Mouse (Mus musculus): Measurements from ENCODE around the gene Ypel1.
A peak's percentile ranks its signal among the peaks of the same experiment; 100 is the strongest.

Gene Ypel1

DNA sequence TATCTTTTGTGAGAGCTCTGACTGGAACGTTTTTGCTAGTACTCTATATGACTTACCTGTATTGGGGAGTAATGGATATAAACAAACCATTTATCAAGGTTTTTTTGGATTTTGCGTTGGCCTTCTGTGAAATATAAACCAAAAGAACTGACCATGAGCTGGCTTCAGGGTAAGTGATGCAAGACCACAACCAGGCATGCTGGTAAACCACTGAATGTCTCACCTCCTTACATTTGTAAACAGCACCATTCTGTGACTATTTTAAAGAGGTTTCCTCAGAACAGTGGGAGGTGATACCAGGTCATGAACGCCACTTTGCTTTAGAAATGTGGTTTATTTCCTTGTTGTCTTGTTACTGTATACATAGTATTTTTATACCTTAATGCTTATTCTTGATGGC, 16.7 kb downstream of the Ypel1 start:
- DNase-seq (ENCODE audit: low read depth, low spot score): no peak

DNA sequence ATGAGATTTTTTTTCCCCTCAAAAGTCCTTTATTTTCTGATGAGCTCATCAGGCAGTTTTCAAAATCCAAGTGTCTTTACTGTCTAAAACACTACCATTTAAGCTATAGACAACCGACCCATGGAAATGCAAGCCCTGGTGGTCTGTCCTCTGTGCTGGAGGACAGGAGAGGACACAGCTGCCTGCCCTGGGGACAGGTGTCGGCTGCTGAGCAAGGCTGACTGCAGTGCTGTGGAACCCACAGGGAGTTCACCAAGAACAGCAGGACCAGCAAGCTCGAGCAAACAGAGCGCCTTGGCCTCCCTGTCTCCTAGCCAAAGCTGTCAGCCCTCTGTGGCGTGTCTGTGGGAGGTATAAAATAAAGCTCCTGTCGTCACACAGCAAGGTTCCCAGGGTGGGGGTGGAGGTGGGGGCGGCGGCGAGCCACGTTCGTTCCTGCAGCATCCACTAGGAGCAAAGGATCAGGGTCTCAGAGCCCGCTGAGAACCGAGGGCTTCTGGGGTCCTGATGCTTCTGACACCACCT, 17.2 kb downstream of the Ypel1 start:
- DNase-seq (ENCODE audit: low read depth, low spot score): no peak

DNA sequence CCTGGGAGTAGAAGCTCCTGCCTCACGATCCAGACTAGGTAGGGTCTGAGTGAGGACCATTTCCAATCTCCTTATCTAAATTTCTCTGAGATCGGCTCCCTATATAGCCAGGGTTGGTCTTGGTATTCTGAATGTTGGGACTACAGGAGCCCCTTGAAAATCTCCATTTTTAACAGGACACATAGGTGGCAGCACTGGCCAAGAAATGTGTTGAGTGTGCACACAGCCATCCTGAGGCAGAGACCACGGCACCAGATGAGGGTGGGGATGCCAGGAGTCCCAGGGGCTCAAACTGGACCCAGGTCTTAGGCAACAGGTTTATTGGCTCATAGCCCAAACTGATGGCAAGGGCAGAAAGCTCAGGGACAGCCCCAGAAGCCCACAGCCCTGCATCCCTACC, 18.9 kb downstream of the Ypel1 start:
- no peak for DNase-seq (ENCODE audit: low read depth, low spot score)

DNA sequence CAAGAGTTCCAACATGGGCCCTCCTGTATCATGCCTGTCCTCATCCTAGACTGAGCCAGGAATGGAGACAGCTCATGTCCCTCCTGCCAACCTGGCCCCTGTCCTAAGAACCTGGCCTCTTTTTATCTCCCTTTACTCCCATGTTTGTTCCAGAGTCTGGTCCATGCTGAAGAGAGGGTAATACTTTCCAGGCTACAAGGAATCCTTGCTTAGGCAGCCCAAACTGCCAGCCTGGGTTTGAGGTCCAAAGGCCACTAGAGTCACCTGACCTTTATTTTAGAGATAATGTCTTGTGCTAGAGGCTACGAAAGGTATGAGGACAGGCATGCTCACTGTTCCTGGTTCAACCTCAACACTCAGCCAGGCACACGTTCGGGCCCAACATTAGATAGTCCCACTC, 27.4 kb downstream of the Ypel1 start:
- DNase-seq (ENCODE audit: low read depth, low spot score): no peak

DNA sequence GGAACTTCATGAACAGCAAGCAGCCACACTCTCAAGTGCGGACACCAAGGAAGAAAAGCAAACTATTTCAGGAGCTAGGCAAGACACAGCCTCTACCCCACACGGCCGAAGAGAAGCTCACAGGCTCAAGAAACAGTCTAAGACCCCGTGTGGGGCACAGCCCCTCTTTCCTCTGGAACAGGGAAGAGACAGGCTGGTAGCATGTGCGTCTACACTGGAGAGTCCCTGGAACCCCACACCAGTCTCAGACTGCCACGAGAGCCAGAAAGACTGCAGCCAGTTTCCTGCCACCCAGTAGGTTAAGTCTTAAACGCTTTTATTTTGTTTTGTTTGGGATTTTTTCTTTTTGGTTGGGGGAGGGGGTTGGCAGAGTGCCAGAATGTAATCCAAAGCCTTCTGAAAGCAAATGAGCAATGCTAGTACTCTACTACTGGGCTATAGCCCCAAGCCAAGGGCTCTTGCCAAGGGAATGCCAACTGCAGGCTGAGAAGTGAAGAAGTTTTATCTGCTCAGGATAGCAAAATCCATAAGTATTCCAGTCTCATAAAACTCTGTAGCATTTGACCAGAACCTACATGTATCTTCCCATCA, 33.2 kb downstream of the Ypel1 start:
- DNase-seq (ENCODE audit: low read depth, low spot score): no peak

DNA sequence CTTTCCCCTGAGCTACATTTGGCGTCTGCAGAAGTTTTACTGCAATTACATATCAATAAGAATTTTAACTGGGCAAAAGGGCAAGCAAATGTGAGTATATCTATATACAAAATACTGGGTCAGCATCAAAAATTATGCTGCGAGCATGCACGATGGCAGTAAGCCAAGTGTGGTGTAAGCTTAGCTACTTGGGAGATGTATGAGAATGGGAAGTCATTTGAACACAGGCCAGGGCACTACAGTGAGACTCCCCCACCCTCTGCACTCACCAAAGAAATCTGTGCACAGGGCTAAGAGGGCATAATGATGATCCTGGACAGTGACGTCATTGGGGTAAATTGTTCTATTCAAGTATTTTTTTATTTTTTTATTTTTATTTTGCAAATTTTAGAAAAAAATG, 35.1 kb downstream of the Ypel1 start:
- no peak for DNase-seq (ENCODE audit: low read depth, low spot score)

DNA sequence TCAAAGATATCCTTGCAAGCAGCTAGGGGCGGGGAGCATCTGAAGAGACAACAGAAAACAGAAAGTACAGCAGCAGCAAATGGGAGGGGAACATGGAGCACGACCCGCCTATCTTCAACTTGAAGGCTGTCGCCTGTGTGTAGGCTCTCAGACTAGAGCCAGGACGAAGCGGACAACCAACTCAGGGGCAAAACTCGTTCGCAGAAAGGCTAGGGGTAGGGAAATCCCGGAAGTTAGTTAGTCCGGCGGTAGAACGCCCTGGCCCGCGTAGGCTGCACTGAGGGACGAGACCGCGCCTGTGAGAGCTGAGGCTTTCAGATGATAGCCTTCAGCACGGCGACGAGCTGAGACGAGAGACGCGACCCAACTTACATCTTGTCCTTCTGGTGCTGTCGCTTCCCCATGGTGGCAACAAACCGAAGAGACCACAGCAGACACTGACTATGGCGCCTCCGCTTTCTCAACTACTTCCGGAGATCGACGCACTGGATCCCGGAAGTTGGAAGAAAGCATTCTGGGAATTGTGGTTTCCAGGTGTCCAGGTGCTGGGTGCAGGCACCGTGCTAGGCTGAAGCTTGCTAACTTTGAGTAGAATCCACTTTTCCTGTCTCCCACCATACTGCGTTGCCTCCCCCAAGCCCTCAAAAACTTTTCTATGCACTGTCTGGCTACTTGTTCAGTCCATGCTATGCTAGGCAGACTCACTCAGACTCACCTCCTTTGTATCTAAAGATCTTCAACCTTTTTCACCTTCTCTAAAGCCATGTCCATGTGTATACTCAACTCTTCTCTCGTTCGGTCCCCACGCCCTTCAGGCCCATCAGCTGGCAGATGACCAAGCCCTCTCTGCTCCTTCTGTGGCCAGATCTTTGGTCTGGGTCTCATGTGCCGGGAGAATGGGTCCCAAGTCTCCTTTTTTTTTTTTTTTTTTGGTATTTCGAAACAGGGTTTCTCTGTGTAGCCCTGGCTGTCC, 41.6 kb downstream of the Ypel1 start, which contains the start of gene Ppil2:
Gene Ppil2, minus strand, starts transcription at position 487 of the 973 bp plus-strand sequence.
- peak; percentile 60 for DNase-seq (ENCODE audit: low read depth, low spot score)

DNA sequence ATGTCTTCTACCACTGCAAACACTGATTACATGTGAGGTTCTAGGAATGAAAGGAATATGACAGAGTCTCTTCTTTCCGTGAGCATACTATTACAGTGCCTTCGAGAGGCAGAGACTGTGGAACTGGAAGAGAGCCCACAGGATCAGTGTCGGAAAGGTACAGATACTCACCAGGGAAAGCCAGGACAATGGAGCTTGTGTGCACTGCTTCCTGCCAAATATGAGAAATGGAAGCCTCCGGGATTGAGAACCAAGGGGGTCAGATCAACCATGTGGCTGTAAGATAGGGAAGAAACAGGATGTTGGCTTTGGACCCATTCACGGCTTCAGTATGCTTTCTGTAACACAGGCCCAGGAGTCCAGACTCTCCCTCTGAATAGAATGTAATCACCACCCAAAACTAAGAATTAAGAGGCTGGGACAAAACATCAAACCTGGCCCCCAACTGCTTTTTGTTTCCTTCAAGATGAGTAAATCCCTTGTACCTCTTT, 47.9 kb downstream of the Ypel1 start:
- DNase-seq (ENCODE audit: low read depth, low spot score): no peak

DNA sequence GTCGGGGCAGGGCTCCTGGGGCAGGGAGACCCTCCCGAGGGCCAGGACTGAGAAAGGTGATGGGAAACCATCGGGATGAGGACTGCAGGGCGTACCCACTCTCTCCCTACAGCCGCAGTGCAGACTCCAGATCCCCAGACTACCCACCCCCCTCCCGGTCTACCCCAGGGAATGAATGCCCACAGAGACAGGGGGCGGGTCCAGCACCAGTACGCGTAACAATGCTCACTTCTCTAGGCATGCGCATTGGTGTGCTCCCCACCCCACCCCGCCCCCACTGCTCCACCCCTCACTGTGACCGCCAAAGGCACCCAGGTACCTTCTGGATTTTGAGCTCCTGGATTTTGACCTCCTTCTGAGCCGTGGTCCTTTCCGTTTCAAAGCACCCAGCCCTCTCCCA, 52.1 kb downstream of the Ypel1 start:
- no peak for DNase-seq (ENCODE audit: low read depth, low spot score)

DNA sequence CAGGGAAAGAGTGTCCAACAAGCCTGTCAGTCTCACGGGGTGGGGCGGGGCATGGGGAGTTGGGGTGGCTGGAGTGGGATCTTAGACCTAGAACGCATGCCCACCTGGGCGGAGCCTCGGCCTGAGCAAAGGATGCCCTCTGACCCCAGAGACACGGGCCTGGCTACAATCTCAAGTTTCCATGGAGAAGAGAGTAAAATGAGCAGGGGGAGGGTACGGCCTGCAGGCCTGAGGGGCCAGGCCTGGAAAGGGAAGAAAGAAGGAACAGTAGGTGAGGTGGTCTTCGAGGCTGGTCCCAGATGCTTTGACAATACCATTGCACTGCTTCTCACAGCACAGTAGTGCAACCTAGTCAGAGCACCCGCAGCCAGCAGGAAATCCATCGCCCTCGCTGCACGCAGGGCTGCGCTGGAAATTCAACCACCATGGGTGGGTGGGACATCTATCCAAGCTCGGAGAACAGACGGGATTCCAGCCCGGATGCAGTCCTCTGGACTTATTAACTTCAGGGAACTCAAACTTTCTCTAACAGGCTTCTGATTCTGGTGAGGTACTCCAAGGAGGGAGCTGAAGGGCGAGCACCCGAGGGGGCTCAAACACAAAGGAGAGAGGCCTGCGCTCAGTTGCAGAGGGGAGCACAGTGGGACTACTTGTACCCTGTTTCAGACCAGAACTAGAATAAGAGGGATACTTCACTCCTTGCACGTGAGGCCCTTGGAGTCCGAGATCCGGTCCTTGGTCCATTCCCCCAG, 54.8 kb downstream of the Ypel1 start:
- DNase-seq (ENCODE audit: low read depth, low spot score): no peak

DNA sequence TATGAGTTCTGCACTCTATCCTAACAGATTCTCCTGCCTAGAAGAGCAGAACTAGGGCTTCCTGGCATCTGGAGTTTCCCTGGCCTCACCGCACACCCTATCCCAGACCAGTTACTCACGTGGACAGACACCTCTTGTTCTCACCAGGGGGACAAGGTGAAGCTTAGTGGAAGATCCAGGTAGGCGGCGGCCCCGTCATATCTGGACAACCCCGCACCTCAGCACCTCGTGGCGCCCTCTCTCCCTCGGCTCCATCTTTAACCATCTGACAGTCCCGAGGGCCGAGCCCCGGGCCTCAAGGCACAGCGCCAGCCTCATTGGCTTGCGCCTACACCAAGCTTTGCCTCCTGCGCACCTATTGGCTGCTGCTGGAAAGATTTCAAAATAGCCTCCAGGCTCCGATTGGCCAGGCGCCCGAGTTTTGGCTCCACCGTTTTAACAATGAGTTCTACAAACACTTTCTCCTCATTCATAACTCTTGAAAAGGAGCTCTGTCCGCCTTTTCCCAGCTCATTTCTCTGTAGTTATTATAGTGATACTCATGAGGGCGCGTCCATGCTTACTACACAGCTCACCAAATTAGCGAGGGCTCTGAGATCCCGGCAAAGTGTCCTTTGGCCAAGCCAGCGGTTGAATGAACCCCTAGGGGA, 55.5 kb downstream of the Ypel1 start, which contains the start of gene 2610318N02Rik:
Gene 2610318N02Rik, minus strand, starts transcription at position 297 of the 650 bp plus-strand sequence.
- DNase-seq (ENCODE audit: low read depth, low spot score): no peak

DNA sequence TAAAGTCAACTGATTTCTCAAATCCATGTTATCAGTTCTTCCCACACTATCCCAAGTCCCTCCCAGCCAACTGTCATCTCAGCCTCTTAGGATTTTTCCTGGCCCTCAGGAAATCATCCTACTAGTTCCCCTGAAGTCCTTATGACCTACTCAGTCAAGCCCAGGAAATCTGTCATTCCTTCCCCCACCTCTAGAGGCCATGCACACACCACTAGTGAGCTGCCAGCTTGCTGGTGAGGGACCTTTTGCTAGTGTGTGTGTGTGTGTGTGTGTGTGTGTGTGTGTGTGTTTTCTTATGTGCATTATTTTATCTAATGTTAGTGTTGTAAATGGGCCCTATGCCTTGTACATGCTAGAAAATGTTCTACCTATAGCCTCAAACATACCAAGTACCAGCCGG, 57.8 kb downstream of the Ypel1 start:
- DNase-seq (ENCODE audit: low read depth, low spot score): no peak

DNA sequence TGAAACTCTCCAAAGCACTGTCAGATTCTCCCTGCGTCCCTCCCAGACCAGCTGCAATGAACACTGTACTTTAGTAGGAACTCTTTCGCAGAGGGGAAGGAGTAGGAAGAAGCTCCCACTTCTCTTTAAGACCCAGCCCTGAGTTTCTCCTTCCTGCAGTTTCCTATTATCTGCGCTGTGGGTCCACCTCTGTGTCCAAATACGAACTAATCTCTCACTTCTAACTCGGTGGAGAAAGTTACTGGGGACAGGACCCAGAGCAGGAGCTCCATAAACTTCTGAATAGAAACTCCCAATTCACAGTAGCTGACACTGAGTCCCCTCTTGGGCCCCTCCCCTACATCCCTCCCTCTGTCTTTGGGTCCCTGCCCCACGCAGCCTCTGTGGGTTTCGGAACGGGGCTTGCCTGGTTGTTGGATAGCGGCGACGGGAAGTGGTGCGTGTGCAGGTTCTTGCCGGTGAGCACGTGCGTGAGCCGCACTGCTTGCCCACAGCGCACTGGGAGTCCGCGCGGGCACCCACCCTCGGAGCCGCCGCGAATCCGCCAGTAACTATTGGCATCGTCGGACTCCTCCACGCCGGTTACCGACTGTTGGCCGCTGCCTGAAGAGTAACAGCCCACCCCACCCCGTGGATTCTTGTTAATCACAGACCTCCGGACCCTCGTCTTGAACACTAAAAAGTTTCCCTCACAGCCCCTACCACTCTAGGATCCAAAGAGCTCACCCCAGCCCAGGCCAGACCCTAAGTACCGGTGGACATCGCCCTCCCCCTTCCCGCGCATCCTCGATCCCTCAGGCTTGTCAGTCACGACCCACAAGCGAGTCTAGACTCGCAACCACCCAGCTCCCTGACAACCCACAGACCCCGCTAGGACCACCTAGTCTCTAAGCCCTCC, 61.9 kb downstream of the Ypel1 start:
- DNase-seq (ENCODE audit: low read depth, low spot score): no peak

DNA sequence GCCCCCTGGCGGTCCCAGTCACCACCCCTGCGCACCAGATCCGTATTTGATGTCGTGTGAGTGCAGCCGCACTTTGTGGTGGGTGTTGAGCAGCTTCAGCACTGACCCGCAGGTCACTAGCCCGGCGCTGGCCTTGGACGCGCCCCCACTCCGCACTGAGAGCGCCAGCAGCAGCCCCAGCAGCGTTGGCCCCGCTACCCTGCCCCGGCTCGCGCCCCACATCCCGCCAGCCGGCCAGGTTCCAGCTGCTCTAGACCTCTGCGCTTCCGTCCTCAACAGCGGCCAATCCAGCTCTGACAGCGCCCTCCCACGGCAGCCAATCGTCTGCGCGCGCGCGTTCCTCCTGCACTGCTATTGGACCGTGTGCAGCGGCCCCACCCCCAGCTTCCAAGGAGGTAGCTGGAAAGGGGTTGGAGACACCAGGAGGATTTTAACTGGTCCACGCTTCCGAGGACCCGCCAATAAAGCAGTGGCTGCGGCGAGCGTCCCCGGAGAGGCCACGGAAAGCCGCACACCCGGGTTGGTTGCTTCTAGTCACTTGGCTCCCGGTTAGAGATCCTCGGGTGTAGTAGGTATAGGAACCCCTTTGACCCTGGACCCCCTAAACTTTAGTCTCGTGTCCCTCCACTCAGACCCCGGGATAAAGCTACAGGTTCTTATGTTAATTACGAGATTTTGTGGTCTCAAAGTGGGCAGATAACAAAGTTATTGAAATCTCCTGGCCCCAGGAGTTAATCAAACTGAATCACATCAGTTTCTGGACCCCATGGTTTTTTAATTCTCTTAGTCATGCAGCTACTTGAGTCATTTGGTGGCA, 62.8 kb downstream of the Ypel1 start, which contains the start of gene Sdf2l1:
Gene Sdf2l1, minus strand, starts transcription at position 295 of the 817 bp plus-strand sequence.
- peak; percentile 92 for DNase-seq (ENCODE audit: low read depth, low spot score)

DNA sequence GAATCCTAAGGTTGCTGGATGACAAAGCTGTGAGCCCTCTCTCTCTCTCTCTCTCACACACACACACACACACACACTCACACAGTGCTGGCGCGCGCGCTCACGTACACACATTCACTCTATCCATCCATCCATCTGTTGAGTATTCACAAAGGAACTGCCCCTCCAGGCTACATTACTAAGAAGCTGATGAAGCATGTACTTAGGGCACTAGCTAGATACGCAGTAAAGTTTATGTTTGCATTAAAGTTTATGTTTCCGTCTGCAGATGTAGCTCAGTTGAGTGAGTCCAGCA, 63.4 kb downstream of the Ypel1 start:
- DNase-seq (ENCODE audit: low read depth, low spot score): no peak
